Mouse (Mus musculus): ENCODE measurements at regions not wholly inside any gene's neighbourhood (a gene's known extent, or its start where the extent isn't known, plus 50 kb on each side); places are given as distances from the start of the nearest gene placed in this dataset.

DNA sequence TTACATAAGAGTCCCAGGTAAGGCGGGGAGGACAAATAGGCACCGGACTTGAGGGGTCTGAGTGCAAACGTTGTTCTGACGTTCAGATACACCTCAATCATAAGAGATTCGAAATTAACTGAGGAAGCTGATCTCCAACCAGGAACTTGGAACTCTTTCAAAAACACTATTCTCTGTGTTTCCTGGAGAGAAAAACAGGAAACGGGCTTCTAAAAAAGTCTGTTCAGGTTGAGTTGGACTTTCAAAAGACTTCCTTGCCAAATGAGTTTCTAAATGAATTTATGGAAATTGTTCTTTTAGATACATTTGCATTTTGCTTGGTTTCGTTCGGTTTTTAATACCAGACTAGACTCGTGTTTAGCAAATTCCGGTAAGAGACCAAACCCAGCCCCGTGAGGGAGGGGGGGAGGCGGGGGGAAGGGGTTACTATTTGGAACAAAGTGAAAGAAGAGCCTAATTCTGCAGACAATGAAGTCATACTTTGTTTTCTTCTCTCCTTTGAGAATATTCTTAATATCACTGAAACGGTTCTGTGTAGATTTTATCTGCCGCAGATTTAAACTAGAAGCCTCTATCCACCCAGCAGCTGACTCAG, 432.3 kb upstream of the Acvr2a start:
- WGBS, result 87% methylated on average over 14 of the region's 14 CpGs
- no peak for ATAC-seq (ENCODE audit: low read depth)
- Histone ChIP-seq H3K9me3 (ENCODE audit: control insufficient read depth, low read length) (no peaks in the 10 kb centered on the region), H3K4me2 (ENCODE audit: low read depth, low read length) (no peak overlapping the region), H3K4me3 (ENCODE audit: low read depth, low read length) (no peak overlapping the region), H3K36me3 (ENCODE audit: control insufficient read depth, insufficient read depth, low read length) (no peaks in the 10 kb centered on the region), H3K9ac (replicated peaks; ENCODE audit: low read depth, low read length) (no peak overlapping the region), H3K4me1 (ENCODE audit: control insufficient read depth, insufficient read depth, low read length) (no peaks in the 10 kb centered on the region), H3K27me3 (ENCODE audit: control insufficient read depth, insufficient read depth, low read length) (no peaks in the 10 kb centered on the region), H3K27ac (ENCODE audit: low read depth, low read length) (no peak overlapping the region)

DNA sequence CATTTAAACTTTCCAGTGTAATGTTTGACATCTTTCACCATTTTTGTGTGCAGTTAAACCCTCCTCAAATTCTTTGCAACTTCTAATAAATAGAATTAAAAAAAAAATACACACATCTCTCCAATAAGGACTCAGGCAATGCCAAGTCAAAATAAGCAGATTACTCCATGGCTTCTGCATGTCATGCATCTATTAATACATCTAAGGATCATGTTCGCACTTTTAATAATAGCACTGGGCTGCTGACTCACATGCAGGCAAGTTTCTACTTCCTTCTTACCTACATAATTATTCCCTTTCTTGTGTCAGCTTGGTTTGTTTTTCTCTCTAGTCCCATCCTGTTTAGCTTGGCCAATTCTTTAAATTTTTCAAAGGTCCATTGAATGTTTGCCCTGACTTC, 415.4 kb upstream of the Acvr2a start:
- WGBS, result 95% methylated on average over 1 of the region's 1 CpGs
- Histone ChIP-seq H3K27ac (ENCODE audit: low read depth, low read length) (no peak overlapping the region), H3K27me3 (ENCODE audit: control insufficient read depth, insufficient read depth, low read length) (no peaks in the 10 kb centered on the region), H3K9me3 (ENCODE audit: control insufficient read depth, low read length) (no peaks in the 10 kb centered on the region), H3K4me2 (ENCODE audit: low read depth, low read length) (no peak overlapping the region), H3K9ac (replicated peaks; ENCODE audit: low read depth, low read length) (no peak overlapping the region), H3K4me3 (ENCODE audit: low read depth, low read length) (no peak overlapping the region), H3K4me1 (ENCODE audit: control insufficient read depth, insufficient read depth, low read length) (no peaks in the 10 kb centered on the region), H3K36me3 (ENCODE audit: control insufficient read depth, insufficient read depth, low read length) (no peaks in the 10 kb centered on the region)
- no peak for ATAC-seq (ENCODE audit: low read depth)

DNA sequence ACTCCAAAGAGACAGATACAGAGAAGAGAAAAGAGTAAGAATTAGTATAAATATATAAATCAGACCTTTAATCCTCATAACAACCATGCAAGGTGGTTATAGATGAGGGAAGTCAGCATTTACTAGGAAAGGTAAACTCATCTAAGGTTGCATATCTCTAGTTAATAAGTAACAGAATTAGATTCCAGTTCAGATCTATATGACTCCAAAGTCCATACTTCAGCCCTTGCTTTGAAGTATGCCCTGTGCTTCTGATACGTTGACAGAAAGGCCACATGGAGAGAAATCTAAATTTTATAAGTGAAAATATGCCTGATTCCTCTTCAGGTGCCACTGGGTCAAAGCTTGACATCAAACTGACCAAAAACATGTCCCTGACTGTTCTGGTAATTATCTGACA, 414.7 kb upstream of the Acvr2a start:
- H3K4me3 ChIP-seq (ENCODE audit: low read depth, low read length), result no peak overlapping the region
- H3K27ac ChIP-seq (ENCODE audit: low read depth, low read length), result no peak overlapping the region
- no peaks in the 10 kb centered on the region for H3K4me1 ChIP-seq (ENCODE audit: control insufficient read depth, insufficient read depth, low read length)
- H3K27me3 ChIP-seq (ENCODE audit: control insufficient read depth, insufficient read depth, low read length), result no peaks in the 10 kb centered on the region
- H3K9ac ChIP-seq (replicated peaks; ENCODE audit: low read depth, low read length), result no peak overlapping the region
- ATAC-seq (ENCODE audit: low read depth), result no peak
- no peak overlapping the region for H3K4me2 ChIP-seq (ENCODE audit: low read depth, low read length)
- H3K9me3 ChIP-seq (ENCODE audit: control insufficient read depth, low read length), result no peaks in the 10 kb centered on the region
- 77% methylated on average over 1 of the region's 1 CpGs for WGBS
- H3K36me3 ChIP-seq (ENCODE audit: control insufficient read depth, insufficient read depth, low read length), result no peaks in the 10 kb centered on the region

DNA sequence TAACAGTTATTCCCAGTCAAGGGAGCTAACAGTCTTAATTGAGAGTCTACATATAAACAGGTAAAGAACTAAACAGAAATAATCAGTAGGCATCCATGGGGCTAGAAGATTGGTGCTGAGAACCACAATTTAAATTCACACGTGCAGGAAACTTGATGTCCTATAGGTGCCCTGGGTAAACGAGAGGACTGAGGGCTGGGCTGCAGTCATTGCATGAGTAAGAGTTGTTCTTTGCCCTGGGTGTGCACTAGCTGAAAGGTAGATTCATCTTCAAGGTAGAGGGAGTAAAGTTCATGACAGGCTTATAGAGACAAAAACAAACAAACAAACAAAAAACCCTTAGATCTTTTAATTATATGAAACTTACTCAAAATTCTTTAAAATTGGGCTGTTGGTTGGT, 411.1 kb upstream of the Acvr2a start:
- H3K4me3 ChIP-seq (ENCODE audit: low read depth, low read length), result no peak overlapping the region
- H3K9ac ChIP-seq (replicated peaks; ENCODE audit: low read depth, low read length), result no peak overlapping the region
- no peaks in the 10 kb centered on the region for H3K9me3 ChIP-seq (ENCODE audit: control insufficient read depth, low read length)
- H3K36me3 ChIP-seq (ENCODE audit: control insufficient read depth, insufficient read depth, low read length), result no peaks in the 10 kb centered on the region
- H3K4me2 ChIP-seq (ENCODE audit: low read depth, low read length), result no peak overlapping the region
- WGBS, result 74% methylated on average over 2 of the region's 2 CpGs
- H3K27ac ChIP-seq (ENCODE audit: low read depth, low read length), result no peak overlapping the region
- H3K4me1 ChIP-seq (ENCODE audit: control insufficient read depth, insufficient read depth, low read length), result no peaks in the 10 kb centered on the region
- H3K27me3 ChIP-seq (ENCODE audit: control insufficient read depth, insufficient read depth, low read length), result no peaks in the 10 kb centered on the region
- ATAC-seq (ENCODE audit: low read depth), result no peak

DNA sequence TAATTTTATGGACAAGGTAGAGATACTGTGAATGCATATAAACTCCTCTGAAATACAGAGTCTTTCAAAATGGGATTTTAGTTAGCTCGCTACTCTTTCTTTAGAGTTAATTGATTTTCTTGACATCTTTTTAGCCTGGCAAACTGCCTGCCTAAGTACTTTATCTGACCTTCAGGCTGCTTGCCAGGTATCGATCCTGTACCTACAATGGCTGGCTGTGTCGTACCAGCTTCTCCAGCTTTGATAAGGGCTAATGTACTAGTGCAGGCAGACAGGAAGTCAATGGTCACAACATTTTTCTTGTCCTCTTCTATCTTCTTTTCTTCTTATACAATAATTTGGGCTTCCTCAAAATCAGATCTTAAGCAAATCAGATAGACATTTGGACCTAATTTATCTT, 409.4 kb upstream of the Acvr2a start:
- no peak for ATAC-seq (ENCODE audit: low read depth)
- Histone ChIP-seq H3K9ac (replicated peaks; ENCODE audit: low read depth, low read length) (no peak overlapping the region), H3K27ac (ENCODE audit: low read depth, low read length) (no peak overlapping the region), H3K4me3 (ENCODE audit: low read depth, low read length) (no peak overlapping the region), H3K4me2 (ENCODE audit: low read depth, low read length) (no peak overlapping the region), H3K36me3 (ENCODE audit: control insufficient read depth, insufficient read depth, low read length) (no peaks in the 10 kb centered on the region), H3K9me3 (ENCODE audit: control insufficient read depth, low read length) (no peaks in the 10 kb centered on the region), H3K4me1 (ENCODE audit: control insufficient read depth, insufficient read depth, low read length) (no peaks in the 10 kb centered on the region), H3K27me3 (ENCODE audit: control insufficient read depth, insufficient read depth, low read length) (no peaks in the 10 kb centered on the region)
- 62% methylated on average over 3 of the region's 3 CpGs for WGBS

DNA sequence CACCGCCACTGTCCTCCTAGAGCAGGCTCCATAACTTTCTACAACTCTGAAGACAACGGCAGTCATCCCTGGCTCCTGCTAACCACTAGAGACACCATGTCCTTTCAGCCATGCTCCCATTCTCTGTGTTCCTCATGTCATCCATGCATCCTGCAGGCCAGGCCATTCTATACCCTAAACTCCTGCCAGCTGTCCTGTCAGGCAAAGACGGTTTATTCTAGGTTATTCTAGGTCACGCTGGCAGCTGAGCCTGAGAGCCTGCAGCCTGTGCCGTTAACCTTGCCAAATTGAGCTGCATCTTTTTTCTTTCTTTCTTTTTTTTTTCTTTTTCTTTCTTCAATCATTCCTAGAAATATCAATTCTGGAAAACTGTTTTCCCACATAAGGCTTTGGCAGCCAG, 406.0 kb upstream of the Acvr2a start:
- H3K9me3 ChIP-seq (ENCODE audit: control insufficient read depth, low read length), result no peaks in the 10 kb centered on the region
- no peak overlapping the region for H3K27ac ChIP-seq (ENCODE audit: low read depth, low read length)
- no peaks in the 10 kb centered on the region for H3K27me3 ChIP-seq (ENCODE audit: control insufficient read depth, insufficient read depth, low read length)
- WGBS, result 90% methylated on average over 5 of the region's 5 CpGs
- H3K4me3 ChIP-seq (ENCODE audit: low read depth, low read length), result no peak overlapping the region
- ATAC-seq (ENCODE audit: low read depth), result no peak
- no peaks in the 10 kb centered on the region for H3K4me1 ChIP-seq (ENCODE audit: control insufficient read depth, insufficient read depth, low read length)
- H3K36me3 ChIP-seq (ENCODE audit: control insufficient read depth, insufficient read depth, low read length), result no peaks in the 10 kb centered on the region
- no peak overlapping the region for H3K4me2 ChIP-seq (ENCODE audit: low read depth, low read length)
- H3K9ac ChIP-seq (replicated peaks; ENCODE audit: low read depth, low read length), result no peak overlapping the region

DNA sequence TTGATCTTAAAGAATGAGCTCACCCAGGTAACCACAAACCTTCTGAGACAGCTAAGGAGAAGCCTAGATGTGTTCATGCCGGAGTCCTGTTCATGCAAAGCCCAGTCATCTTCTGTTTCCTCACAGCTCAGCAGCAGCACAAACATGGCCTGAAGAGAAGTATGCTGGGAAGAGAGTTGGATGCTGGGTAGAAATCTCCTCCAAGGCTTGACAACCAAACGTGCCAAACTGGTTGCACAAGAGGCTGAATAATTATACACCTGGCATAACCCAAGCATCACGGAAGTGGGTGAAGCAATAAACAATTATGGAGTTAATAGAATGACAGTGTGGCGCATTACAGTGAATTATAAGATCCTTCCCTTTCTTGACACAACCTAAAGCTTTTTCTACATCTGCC, 404.0 kb upstream of the Acvr2a start:
- Histone ChIP-seq H3K4me3 (ENCODE audit: low read depth, low read length) (no peak overlapping the region), H3K9me3 (ENCODE audit: control insufficient read depth, low read length) (no peaks in the 10 kb centered on the region), H3K4me1 (ENCODE audit: control insufficient read depth, insufficient read depth, low read length) (no peaks in the 10 kb centered on the region), H3K27me3 (ENCODE audit: control insufficient read depth, insufficient read depth, low read length) (no peaks in the 10 kb centered on the region), H3K4me2 (ENCODE audit: low read depth, low read length) (no peak overlapping the region), H3K9ac (replicated peaks; ENCODE audit: low read depth, low read length) (no peak overlapping the region), H3K36me3 (ENCODE audit: control insufficient read depth, insufficient read depth, low read length) (no peaks in the 10 kb centered on the region), H3K27ac (ENCODE audit: low read depth, low read length) (no peak overlapping the region)
- no peak for ATAC-seq (ENCODE audit: low read depth)
- WGBS, result 85% methylated on average over 4 of the region's 4 CpGs

DNA sequence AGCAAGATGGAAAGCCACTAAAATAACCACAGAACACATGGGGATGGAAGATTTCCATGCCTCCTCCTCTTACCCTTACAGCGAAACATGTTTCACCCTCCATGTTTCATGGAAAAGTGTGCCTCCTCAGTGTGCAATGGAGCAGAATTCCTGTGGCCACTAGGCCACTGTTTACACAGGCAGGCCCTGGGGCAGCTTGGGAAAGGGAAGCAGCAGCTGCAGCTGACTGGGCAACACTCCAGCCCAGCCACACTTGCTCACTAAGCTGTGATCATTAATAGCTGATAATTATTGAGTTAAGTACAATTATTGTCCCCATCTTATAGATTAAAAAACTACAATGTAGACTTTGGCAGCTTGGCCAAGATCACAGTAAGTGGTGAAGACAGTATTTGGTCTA, 402.5 kb upstream of the Acvr2a start:
- no peaks in the 10 kb centered on the region for H3K4me1 ChIP-seq (ENCODE audit: control insufficient read depth, insufficient read depth, low read length)
- no peaks in the 10 kb centered on the region for H3K36me3 ChIP-seq (ENCODE audit: control insufficient read depth, insufficient read depth, low read length)
- ATAC-seq (ENCODE audit: low read depth), result no peak
- H3K9ac ChIP-seq (replicated peaks; ENCODE audit: low read depth, low read length), result no peak overlapping the region
- H3K27ac ChIP-seq (ENCODE audit: low read depth, low read length), result no peak overlapping the region
- H3K27me3 ChIP-seq (ENCODE audit: control insufficient read depth, insufficient read depth, low read length), result no peaks in the 10 kb centered on the region
- no peak overlapping the region for H3K4me3 ChIP-seq (ENCODE audit: low read depth, low read length)
- WGBS, result 93% methylated on average over 1 of the region's 1 CpGs
- no peak overlapping the region for H3K4me2 ChIP-seq (ENCODE audit: low read depth, low read length)
- no peaks in the 10 kb centered on the region for H3K9me3 ChIP-seq (ENCODE audit: control insufficient read depth, low read length)

DNA sequence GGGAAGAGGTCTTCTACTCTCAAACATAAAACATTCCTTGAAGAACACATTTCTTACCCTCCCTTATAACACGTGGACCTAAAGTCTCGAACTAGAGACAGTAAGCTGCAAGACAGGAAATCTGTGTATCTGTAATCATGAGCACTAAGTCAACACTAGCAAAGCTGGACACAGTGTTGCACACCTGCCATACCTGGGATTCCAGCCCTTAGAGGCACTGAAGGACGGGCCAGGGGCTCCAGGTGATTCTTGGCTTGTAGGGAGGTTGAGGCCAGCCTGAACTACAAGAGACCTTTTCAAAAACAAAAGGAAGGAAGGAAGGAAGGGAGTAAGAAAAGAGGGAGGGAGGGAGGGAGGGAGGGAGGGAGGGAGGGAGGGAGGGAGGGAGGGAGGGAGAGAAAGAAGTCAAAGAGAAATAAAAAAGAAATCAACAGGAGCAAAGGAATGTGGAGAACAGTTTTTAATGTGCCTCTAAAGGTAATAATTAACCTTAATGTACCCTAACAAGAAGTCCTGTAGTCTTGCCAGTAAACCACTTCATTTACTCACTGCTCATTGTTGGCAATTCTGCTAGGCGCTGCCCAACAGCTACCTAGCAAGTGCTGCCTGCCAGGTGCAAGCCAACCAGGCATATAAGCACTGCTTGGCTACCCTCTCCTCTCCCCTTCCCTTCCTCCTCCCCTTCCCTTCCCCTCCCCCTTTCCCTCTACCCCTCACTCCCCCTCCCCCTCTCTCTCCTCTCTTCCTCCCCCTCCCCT, 401.0 kb upstream of the Acvr2a start:
- 75% methylated on average over 4 of the region's 4 CpGs for WGBS
- Histone ChIP-seq H3K36me3 (ENCODE audit: control insufficient read depth, insufficient read depth, low read length) (no peaks in the 10 kb centered on the region), H3K4me1 (ENCODE audit: control insufficient read depth, insufficient read depth, low read length) (no peaks in the 10 kb centered on the region), H3K27me3 (ENCODE audit: control insufficient read depth, insufficient read depth, low read length) (no peaks in the 10 kb centered on the region), H3K4me2 (ENCODE audit: low read depth, low read length) (no peak overlapping the region), H3K9me3 (ENCODE audit: control insufficient read depth, low read length) (no peaks in the 10 kb centered on the region), H3K9ac (replicated peaks; ENCODE audit: low read depth, low read length) (no peak overlapping the region), H3K27ac (ENCODE audit: low read depth, low read length) (no peak overlapping the region), H3K4me3 (ENCODE audit: low read depth, low read length) (no peak overlapping the region)
- ATAC-seq (ENCODE audit: low read depth), result no peak
